Mouse (Mus musculus) B cell, adult 2 months (primary cell): ENCODE data around the gene Map1a.

ENCODE experiments used
- DNase-seq, 2 experiments: peaks; one replicate each; pipeline ENCODE4 v3.0.0; 2022

Gene Map1a

GRCm38 (mm10) chr2:121316278-121316677 is 26.9 kb downstream of the Map1a start:
- no peak for DNase-seq

- no peak for DNase-seq
These were observed 33.6 kb downstream of the Map1a start for GRCm38 (mm10) chr2:121323041-121323440.

DNA sequence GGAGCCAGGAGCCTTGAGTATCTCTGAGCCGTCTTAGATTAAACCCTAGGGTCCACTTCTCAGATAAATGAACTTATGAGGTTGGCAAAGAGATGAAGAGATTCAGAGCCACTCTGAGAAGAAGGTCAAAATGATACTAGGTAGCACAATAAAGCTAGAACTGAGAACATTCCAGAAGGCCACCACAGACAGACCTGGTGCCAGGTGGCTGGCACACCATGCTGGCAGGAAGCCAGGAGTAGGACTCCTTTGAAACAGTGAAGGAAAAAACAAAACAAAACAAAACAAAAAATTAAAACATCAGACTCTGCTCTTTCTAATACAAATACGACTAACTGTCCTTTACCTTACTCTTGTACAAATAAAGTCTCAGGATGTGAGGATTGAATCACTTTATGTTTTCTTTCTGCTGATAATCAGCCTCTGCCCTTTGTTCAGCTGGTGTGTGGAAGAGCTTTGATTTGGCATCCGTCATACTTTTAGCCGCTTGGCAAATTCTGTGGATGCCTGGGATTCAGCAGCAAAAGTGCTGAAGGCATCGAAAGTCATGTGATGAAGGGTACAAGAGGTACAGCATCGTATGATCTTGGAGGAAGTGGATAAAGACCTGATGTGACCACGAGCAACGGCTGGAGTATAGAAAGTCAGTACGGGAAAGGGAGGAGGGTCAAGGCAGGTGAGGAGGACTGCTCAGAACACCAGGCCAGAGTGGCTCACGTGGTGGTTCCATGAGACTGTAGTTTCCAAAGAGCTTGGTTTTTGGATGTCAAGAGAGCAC is 34.5 kb downstream of the Map1a start:
- DNase-seq: no peak

- no peak for DNase-seq
These were observed 40.1 kb downstream of the Map1a start for GRCm38 (mm10) chr2:121329492-121329891.

GRCm38 (mm10) chr2:121339057-121339456 is 49.7 kb downstream of the Map1a start:
- DNase-seq: peak; percentile 13 to 29

DNA sequence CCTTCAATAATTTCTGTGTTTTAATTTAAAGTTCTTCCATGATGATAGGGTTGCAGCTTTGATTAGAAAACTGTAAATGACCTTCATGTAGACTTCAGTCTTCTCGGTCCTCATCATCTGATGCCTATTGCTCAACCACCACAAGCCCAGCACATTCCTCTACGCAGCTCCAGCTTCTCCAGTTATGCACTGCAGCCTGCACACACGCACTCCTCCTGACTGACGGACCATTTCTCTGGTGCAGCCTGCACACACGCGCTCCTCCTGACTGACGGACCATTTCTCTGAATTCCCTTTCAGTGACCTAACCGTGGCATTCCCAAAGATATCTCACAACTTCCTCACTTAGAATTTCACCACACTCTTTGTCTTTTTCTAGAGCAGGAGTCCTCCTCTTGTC is 63.8 kb downstream of the Map1a start:
- DNase-seq: no peak

GRCm38 (mm10) chr2:121354378-121354777 is 65.0 kb downstream of the Map1a start:
- DNase-seq: peak in 1 of 2 experiments; percentile 6

DNA sequence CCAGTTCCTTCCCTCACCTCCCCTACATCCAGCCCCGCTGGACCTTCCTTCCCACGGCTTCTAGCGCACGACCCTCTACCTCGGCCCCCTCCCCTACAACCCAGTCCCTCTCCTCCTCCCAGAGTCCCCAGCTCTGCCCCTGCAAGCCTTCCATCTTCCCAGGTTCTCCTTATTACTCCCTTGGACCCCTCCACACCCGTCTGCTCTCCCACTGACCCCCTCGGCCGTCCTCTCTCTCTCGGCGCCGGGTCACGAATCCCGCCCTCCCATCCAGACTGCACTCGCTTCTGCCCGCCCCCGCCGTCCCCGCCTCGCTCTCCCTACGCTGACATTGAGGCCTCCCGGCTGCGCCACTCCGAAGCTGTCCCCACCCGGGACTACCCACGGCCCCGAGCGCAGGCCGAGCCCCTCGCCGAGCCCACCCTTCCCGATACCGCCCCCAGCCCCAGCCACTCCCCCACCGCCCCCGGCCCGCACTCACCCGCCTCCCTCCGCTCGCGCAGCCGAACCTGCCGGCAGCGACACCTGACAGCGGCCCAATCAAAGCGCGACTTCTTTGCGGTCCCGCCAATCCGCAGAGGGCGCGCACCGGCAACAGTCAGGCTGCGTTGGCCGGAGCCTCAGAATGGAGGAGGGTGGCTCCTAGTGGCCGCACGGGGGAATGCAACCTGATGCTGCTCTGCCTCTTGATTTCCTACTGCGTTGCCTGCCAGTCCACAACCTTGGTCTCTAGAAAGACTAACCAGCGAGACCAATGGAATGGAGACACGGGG is 65.6 kb downstream of the Map1a start, which contains the start of gene Ppip5k1:
Ppip5k1 (minus strand) TSS at position 577 of the 773 bp plus-strand sequence.
- peak; percentile 94 to 96 for DNase-seq

DNA sequence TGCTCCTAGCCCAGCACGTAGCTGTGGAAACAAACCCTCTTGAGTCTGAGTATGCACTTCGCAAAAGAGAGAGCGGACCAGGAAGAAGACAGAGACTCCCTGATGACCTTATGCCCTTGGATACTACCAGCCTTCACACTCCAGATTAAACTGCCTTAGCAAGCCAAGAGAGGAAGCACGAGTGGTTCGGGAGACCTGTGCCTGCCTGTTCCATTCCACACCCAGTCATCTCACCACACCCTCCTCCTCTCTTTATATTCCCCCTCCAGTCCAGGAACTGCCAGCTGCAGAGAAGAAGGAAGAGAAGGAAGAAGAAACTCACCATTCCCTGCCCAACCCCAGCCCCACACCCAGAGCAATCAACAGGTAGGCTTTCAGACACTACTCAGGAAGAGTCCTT is 68.1 kb downstream of the Map1a start, which contains the start of gene Ckmt1:
Ckmt1 (plus strand) TSS at position 221 of the 400 bp plus-strand sequence.
- no peak for DNase-seq

GRCm38 (mm10) chr2:121357961-121358360 is 68.6 kb downstream of the Map1a start:
- no peak for DNase-seq

- DNase-seq: peak; percentile 70 to 72
These were observed 69.0 kb downstream of the Map1a start for GRCm38 (mm10) chr2:121358381-121358780.

- DNase-seq: no peak
These were observed 70.1 kb downstream of the Map1a start for GRCm38 (mm10) chr2:121359461-121359860.
